Mouse (Mus musculus) forebrain, embryonic 15.5 days (tissue): ENCODE measurements around the gene Itsn1. TPM values are rescaled to one million over a fixed set of nuclear protein-coding genes. Genes with fewer than 3 reads are reported as not detected.
A peak's percentile ranks its signal among the peaks of the same experiment; 100 is the strongest.

Experiments
- ATAC-seq: fragments of 200-750 bp; cut with Nextera tagmentation; replicated peaks from 2 replicates; pipeline ENCODE4 v1.8.0; 2017; ENCODE audit warnings: mild to moderate bottlenecking, moderate TSS enrichment, moderate library complexity
- H3K27ac ChIP-seq: fragments of 300-500 bp; sonication (generic); replicated peaks from 2 replicates; pipeline ENCODE4 v1.5.1; 2015; ENCODE audit warnings: mild to moderate bottlenecking, inconsistent platforms
- H3K27me3 ChIP-seq: fragments of 300-500 bp; sonication (generic); 2 replicates; pipeline ENCODE4 v1.6.1; 2015; ENCODE audit warnings: inconsistent platforms
- H3K36me3 ChIP-seq: fragments of 300-500 bp; sonication (generic); 2 replicates; pipeline ENCODE4 v1.6.1; 2015; ENCODE audit warnings: mild to moderate bottlenecking, inconsistent platforms
- H3K4me1 ChIP-seq: fragments of 300-500 bp; sonication (generic); 2 replicates; pipeline ENCODE4 v1.6.1; 2015; ENCODE audit warnings: inconsistent platforms
- H3K4me2 ChIP-seq: fragments of 300-500 bp; sonication (generic); replicated peaks from 2 replicates; pipeline ENCODE4 v1.6.1; 2015; ENCODE audit warnings: mild to moderate bottlenecking, inconsistent platforms
- H3K4me3 ChIP-seq: fragments of 300-500 bp; sonication (generic); 2 replicates; pipeline ENCODE4 v1.5.1; 2015; ENCODE audit warnings: mild to moderate bottlenecking, inconsistent platforms
- H3K9ac ChIP-seq: fragments of 300-500 bp; sonication (generic); replicated peaks from 2 replicates; pipeline ENCODE4 v1.6.1; 2015; ENCODE audit warnings: mild to moderate bottlenecking, inconsistent platforms
- H3K9me3 ChIP-seq: fragments of 300-500 bp; sonication (generic); 2 replicates; pipeline ENCODE4 v1.6.1; 2016; ENCODE audit warnings: inconsistent platforms
- WGBS: fragments of 180-500 bp; shearing (Covaris S2); methylation state at CpG from one replicate; pipeline ENCODE4 v1.1.7; 2015; ENCODE audit warnings: mixed read lengths; 5-methylcytosine and 5-hydroxymethylcytosine counted together
- polyA plus RNA-seq: library from polyadenylated mRNA; unstranded; fragments of >200 nt; fragmentation: Nextera tagmentation; extraction: Ambion mirVana; gene quantifications from 2 replicates; pipeline ENCODE4 v1.2.1, GENCODE M21; 2015

Itsn1 gene
- polyA plus RNA-seq, result 82.5 and 86.7 TPM in 2 replicates

- Histone ChIP-seq H3K9me3 (no peaks in the 10 kb centered on the region), H3K4me2 (peak within 1 kb of the TSS; percentile 68), H3K4me3 (peak within 1 kb of the TSS; percentile 99), H3K4me1 (peaks cover 47% of the 10 kb centered on the region), H3K27ac (peak within 1 kb of the TSS; percentile 98), H3K9ac (peak within 1 kb of the TSS; percentile 98), H3K36me3 (peaks cover 8% of the 10 kb centered on the region; the same call in 1 of the 2 replicates), H3K27me3 (no peaks in the 10 kb centered on the region)
- under 1% methylated on average over 30 of the region's 33 CpGs for WGBS
- peak; percentile 96 for ATAC-seq
Measured at GRCm38 (mm10) chr16:91729066-91729482, at the start of gene Itsn1. TSS of gene Itsn1 (plus strand) at chr16:91729281.

GRCm38 (mm10) chr16:91680656-91681055, 48.4 kb upstream of the Itsn1 start:
- Histone ChIP-seq H3K27me3 (no peaks in the 10 kb centered on the region), H3K9me3 (no peaks in the 10 kb centered on the region), H3K36me3 (peaks cover 86% of the 10 kb centered on the region), H3K9ac (no peak overlapping the region), H3K4me1 (no peaks in the 10 kb centered on the region), H3K4me2 (no peak overlapping the region), H3K4me3 (no peak overlapping the region), H3K27ac (no peak overlapping the region)
- WGBS, result 81% methylated on average over 5 of the region's 5 CpGs
- ATAC-seq, result no peak

GRCm38 (mm10) chr16:91685526-91685925, 43.6 kb upstream of the Itsn1 start:
- Histone ChIP-seq H3K4me1 (peaks cover 15% of the 10 kb centered on the region), H3K9ac (no peak overlapping the region), H3K36me3 (peaks cover 48% of the 10 kb centered on the region), H3K9me3 (no peaks in the 10 kb centered on the region), H3K4me2 (no peak overlapping the region), H3K4me3 (no peak overlapping the region), H3K27ac (no peak overlapping the region), H3K27me3 (no peaks in the 10 kb centered on the region)
- 94% methylated on average over 5 of the region's 5 CpGs for WGBS
- ATAC-seq, result no peak

GRCm38 (mm10) chr16:91686369-91686768, 42.7 kb upstream of the Itsn1 start:
- Histone ChIP-seq H3K4me1 (peaks cover 15% of the 10 kb centered on the region), H3K4me3 (no peak overlapping the region), H3K9ac (no peak overlapping the region), H3K9me3 (no peaks in the 10 kb centered on the region), H3K27me3 (no peaks in the 10 kb centered on the region), H3K4me2 (no peak overlapping the region), H3K27ac (no peak overlapping the region), H3K36me3 (peaks cover 40% of the 10 kb centered on the region)
- no peak for ATAC-seq
- 86% methylated on average over 5 of the region's 5 CpGs for WGBS

- Histone ChIP-seq H3K27ac (peak overlapping the region; percentile 91), H3K9me3 (no peaks in the 10 kb centered on the region), H3K9ac (peak overlapping the region; percentile 89), H3K4me2 (peak overlapping the region; percentile 57), H3K27me3 (no peaks in the 10 kb centered on the region), H3K4me3 (peak overlapping the region; percentile 91), H3K36me3 (peaks cover 28% of the 10 kb centered on the region), H3K4me1 (peaks cover 15% of the 10 kb centered on the region)
- peak; percentile 73 for ATAC-seq
- under 1% methylated on average over 51 of the region's 51 CpGs for WGBS
Measured at GRCm38 (mm10) chr16:91688023-91688618, 41.0 kb upstream of the Itsn1 start.

- H3K36me3 ChIP-seq, result peaks cover 27% of the 10 kb centered on the region
- H3K4me1 ChIP-seq, result peaks cover 15% of the 10 kb centered on the region
- peak; percentile 100 for ATAC-seq
- H3K27ac ChIP-seq, result peak within 1 kb of the TSS; percentile 91
- WGBS, result under 1% methylated on average over 66 of the region's 71 CpGs
- no peaks in the 10 kb centered on the region for H3K27me3 ChIP-seq
- peak within 1 kb of the TSS; percentile 89 for H3K9ac ChIP-seq
- H3K9me3 ChIP-seq, result no peaks in the 10 kb centered on the region
- peak within 1 kb of the TSS; percentile 91 for H3K4me3 ChIP-seq
- H3K4me2 ChIP-seq, result peak within 1 kb of the TSS; percentile 57
Measured at GRCm38 (mm10) chr16:91688619-91689334, 40.3 kb upstream of the Itsn1 start, which contains the start of gene Donson. TSS of gene Donson (minus strand) at chr16:91688770.

GRCm38 (mm10) chr16:91689791-91690190, 39.3 kb upstream of the Itsn1 start:
- H3K9ac ChIP-seq, result no peak overlapping the region
- 44% methylated on average over 7 of the region's 7 CpGs for WGBS
- no peak overlapping the region for H3K4me2 ChIP-seq
- H3K27me3 ChIP-seq, result no peaks in the 10 kb centered on the region
- no peak for ATAC-seq
- no peaks in the 10 kb centered on the region for H3K9me3 ChIP-seq
- H3K4me3 ChIP-seq, result no peak overlapping the region
- peaks cover 15% of the 10 kb centered on the region for H3K4me1 ChIP-seq
- H3K36me3 ChIP-seq, result peaks cover 20% of the 10 kb centered on the region
- no peak overlapping the region for H3K27ac ChIP-seq

GRCm38 (mm10) chr16:91694455-91695084, 34.5 kb upstream of the Itsn1 start:
- peak; percentile 92 for ATAC-seq
- Histone ChIP-seq H3K36me3 (peaks cover 40% of the 10 kb centered on the region), H3K27ac (no peak overlapping the region), H3K4me2 (no peak overlapping the region), H3K4me1 (no peaks in the 10 kb centered on the region), H3K9me3 (no peaks in the 10 kb centered on the region), H3K4me3 (no peak overlapping the region), H3K9ac (no peak overlapping the region), H3K27me3 (no peaks in the 10 kb centered on the region)
- 32% methylated on average over 14 of the region's 14 CpGs for WGBS

- Histone ChIP-seq H3K27ac (no peak overlapping the region), H3K4me3 (no peak overlapping the region)
Measured at GRCm38 (mm10) chr16:91695108-91695755, 33.8 kb upstream of the Itsn1 start.

GRCm38 (mm10) chr16:91698995-91699394, 30.1 kb upstream of the Itsn1 start:
- H3K9ac ChIP-seq, result no peak overlapping the region
- no peaks in the 10 kb centered on the region for H3K27me3 ChIP-seq
- H3K4me3 ChIP-seq, result no peak overlapping the region
- 93% methylated on average over 1 of the region's 1 CpGs for WGBS
- H3K27ac ChIP-seq, result no peak overlapping the region
- no peak overlapping the region for H3K4me2 ChIP-seq
- H3K4me1 ChIP-seq, result no peaks in the 10 kb centered on the region
- no peaks in the 10 kb centered on the region for H3K9me3 ChIP-seq
- ATAC-seq, result no peak
- peaks cover 65% of the 10 kb centered on the region for H3K36me3 ChIP-seq

More at GRCm38 (mm10) chr16:91695108-91695755, 33.8 kb upstream of the Itsn1 start:
- ATAC-seq, result no peak
- H3K4me1 ChIP-seq, result no peaks in the 10 kb centered on the region
- no peak overlapping the region for H3K4me2 ChIP-seq
- H3K9me3 ChIP-seq, result no peaks in the 10 kb centered on the region
- peaks cover 43% of the 10 kb centered on the region for H3K36me3 ChIP-seq
- no peaks in the 10 kb centered on the region for H3K27me3 ChIP-seq
- 79% methylated on average over 8 of the region's 8 CpGs for WGBS
- no peak overlapping the region for H3K9ac ChIP-seq

- Histone ChIP-seq H3K4me1 (no peaks in the 10 kb centered on the region), H3K4me2 (no peak overlapping the region), H3K27me3 (no peaks in the 10 kb centered on the region), H3K4me3 (no peak overlapping the region), H3K27ac (no peak overlapping the region), H3K9ac (no peak overlapping the region), H3K36me3 (peaks cover 79% of the 10 kb centered on the region), H3K9me3 (no peaks in the 10 kb centered on the region)
- ATAC-seq, result no peak
- WGBS, result 88% methylated on average over 13 of the region's 13 CpGs
Measured at GRCm38 (mm10) chr16:91701908-91702307, 27.2 kb upstream of the Itsn1 start.

- Histone ChIP-seq H3K4me3 (no peak overlapping the region), H3K4me1 (no peaks in the 10 kb centered on the region), H3K36me3 (peaks cover 79% of the 10 kb centered on the region), H3K27ac (no peak overlapping the region), H3K9me3 (no peaks in the 10 kb centered on the region), H3K27me3 (no peaks in the 10 kb centered on the region), H3K9ac (no peak overlapping the region), H3K4me2 (no peak overlapping the region)
- WGBS, result 51% methylated on average over 3 of the region's 3 CpGs
- no peak for ATAC-seq
Measured at GRCm38 (mm10) chr16:91702771-91703188, 26.3 kb upstream of the Itsn1 start.
